Mouse (Mus musculus): Measurements from ENCODE around the gene Bcl10.
"Not testable (repeated sequence)": the region's sequence is repeated elsewhere in the genome, so short reads cannot be mapped to it uniquely, and the experiment has no call there.

Gene Bcl10

DNA sequence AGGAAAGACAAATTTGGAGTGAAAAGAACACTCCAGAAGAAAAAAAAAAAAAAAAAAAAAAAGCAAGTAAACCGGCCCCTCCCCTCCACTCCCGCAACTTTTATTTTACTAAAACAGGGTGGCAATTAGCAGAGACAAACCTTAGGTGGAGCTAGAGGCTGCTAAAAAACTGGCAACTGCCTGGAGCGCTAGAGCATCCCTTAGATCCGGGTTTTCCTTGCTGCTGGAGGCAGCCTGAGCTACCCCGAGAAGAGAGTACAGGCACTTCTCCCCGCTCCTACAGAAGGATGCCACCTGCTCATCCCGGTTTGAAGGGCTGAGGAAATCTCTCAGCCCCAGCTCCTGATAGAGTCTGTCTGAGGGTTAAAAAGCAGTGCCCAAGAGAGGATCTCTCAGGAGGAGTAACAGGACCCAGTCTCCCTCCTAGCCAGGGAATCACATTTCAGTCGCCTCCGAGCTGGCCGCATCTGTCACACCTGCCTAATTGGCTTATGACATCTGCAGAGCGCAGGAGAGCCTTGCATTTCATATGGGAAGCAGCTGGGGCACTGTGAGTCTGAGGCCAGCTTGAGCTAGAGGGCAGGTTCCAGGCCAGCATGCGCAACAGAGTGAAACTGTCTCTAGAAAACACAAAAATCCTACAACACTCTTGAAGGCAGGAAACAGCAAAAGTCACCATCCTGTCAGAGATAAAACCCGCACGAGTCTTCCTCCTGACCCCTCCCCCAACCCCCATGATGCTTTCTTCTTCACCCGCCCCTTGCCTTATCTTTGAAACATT is 27.6 kb downstream of the Bcl10 start:
- DNase-seq (ENCODE audit: low spot score in 2 of 2): no peak

GRCm38 (mm10) chr3:145950815-145951130 is 28.2 kb downstream of the Bcl10 start:
- no peak for DNase-seq (ENCODE audit: low spot score in 2 of 2)

DNA sequence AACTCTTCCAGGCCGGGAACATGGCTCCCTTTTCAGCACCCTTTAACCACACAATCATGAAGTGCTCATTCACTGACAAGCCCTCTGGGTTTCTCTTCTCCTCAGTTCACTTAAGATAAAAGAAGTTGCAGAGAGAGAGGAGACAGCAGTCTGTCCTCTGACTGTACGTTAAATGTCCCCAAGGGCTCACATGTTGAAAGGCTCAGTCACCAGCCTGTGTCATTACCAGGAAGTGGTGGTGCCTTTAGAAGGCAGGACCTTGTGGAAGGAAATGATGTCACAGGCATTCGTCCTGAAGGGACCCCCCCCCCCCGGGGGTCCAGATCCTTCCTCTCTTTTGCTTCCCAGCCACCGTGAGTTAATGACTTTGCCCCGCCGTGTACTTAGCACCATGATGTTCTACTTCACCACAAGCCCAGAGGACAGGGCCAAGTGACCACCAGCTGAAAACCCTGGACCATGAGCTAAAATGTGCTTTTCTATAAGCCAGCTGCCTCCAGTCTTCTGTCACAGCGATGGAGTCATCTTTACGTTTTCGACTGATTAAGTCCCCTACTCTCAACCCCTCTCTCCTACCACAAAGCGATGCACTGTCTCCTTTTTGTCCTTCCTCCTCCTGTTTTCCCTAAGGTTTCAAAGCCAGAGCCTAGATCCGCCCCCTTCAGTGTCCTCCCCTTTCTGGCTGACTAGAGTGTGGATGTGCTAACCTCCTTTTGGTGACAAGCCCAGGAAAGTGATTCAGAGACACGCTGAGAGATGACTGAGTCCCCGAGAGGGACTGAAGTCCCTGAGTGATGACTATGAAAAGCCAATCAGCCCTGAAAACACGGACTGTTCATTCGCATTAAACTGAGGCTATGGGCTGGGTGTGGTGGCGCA is 28.9 kb downstream of the Bcl10 start:
- DNase-seq (ENCODE audit: low spot score in 2 of 2): no peak

DNA sequence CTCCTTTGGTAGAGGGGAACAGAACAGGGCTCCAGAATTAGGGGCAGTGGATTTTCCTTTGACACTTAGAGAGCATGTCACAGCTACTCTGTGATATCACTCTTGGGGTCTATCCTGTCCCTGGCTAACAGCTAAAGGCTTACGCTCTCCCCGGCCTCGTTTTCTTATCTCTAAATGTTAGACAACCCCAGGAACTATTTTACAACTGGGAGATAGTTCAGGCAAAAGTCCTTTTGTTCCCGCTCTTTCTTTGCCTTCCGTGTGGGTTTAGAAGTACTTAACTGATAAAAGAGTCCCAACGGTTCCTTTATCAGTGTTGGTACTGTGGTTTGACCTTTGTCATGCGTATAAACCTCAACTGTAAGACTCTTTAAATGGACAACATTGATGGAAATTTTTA is 30.3 kb downstream of the Bcl10 start:
- DNase-seq (ENCODE audit: low spot score in 2 of 2): no peak

GRCm38 (mm10) chr3:145953411-145953810 is 30.8 kb downstream of the Bcl10 start:
- no peak for DNase-seq (ENCODE audit: low spot score in 2 of 2)

GRCm38 (mm10) chr3:145959824-145960223 is 37.2 kb downstream of the Bcl10 start:
- DNase-seq (ENCODE audit: low spot score in 2 of 2): no peak

GRCm38 (mm10) chr3:145962411-145962810 is 39.8 kb downstream of the Bcl10 start:
- no peak for DNase-seq (ENCODE audit: low spot score in 2 of 2)

DNA sequence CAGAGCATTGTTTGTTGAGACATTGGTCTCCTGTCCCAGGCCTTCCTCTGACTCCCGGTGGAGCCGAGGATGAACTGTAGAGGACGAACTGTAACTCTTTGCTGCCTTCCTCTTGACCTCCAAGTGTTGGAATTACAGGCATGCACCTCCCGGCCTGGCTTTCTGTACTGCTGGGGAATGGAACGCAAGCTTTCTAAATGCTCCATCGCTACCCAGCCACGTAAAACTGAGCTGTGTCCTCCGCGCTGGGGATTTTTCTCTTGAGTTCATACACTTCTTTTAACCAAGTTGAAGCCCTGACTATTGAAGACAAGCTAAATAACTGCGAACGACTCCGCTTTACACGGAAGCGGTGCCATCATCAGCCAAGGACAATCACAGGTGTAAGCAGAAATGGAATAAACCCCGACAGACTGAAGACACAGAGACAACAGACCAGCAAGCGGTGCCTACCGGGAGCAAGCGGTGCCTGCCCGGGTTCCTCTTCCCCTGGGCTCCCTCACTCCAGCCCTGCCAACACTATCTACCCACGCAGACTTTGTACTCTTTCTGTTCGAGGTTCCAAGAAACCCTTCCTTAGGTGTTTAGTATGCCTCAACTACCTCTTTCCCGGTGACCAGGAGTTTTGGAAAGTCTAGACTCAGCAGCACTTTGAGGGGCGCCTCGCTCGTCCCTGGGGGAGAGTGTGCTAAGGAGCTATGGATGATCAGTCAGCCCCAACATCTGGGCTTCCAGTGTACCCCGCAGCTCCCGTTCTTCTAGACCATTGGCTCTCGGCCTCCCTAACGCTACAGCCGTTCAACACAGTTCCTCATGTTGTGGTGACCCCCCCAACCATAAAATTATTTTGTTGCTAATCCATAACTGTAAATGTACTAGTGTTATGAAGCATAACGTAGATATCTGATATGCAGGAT is 40.8 kb downstream of the Bcl10 start:
- DNase-seq (ENCODE audit: low spot score in 2 of 2): no peak

GRCm38 (mm10) chr3:145964018-145964387 is 41.4 kb downstream of the Bcl10 start:
- DNase-seq (ENCODE audit: low spot score in 2 of 2): no peak

GRCm38 (mm10) chr3:145964473-145964872 is 41.9 kb downstream of the Bcl10 start:
- DNase-seq (ENCODE audit: low spot score in 2 of 2): no peak

DNA sequence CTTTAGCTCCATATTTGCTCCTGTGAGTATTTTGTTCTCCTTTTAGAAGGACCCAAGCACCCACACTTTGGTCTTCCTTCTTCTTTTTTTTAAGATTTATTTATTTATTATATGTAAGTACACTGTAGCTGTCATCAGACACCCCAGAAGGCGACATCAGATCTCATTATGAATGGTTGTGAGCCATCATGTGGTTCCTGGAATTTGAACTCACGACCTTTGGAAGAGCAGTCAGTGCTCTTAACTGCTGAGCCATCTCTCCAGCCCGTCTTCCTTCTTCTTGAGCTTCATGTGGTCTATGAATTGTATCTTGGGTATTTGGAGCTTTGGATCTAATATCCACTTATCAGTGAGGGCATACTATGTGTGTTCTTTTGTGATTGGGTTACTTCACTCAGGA is 43.0 kb downstream of the Bcl10 start:
- DNase-seq (ENCODE audit: low spot score in 2 of 2): not testable (repeated sequence)

- no peak for DNase-seq (ENCODE audit: low spot score in 2 of 2)
Observed at GRCm38 (mm10) chr3:145966806-145967205, 44.2 kb downstream of the Bcl10 start.

DNA sequence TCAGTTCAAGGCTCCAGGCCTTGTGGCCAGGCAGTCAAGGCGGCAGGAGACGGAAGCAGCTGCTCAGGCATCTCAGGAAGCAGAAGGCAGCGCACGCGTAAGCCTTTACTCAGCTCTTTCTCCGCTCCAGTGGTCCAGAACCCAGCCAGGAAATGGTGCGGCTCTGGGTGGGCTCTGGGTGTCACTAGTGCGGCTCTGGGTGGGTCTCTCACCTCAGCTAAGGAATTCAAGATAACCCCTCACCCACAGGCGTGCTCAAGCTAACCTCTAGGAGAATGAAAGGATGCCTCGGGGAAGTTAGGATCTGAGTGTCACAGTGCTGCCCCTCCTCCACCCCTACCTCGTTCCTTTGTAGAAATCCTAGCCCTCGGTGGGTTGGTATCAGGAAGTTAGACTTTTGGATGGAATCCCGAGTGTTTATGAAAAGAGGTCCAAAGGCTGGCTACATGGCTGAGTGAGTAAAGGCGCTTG is 46.5 kb downstream of the Bcl10 start:
- no peak for DNase-seq (ENCODE audit: low spot score in 2 of 2)

DNA sequence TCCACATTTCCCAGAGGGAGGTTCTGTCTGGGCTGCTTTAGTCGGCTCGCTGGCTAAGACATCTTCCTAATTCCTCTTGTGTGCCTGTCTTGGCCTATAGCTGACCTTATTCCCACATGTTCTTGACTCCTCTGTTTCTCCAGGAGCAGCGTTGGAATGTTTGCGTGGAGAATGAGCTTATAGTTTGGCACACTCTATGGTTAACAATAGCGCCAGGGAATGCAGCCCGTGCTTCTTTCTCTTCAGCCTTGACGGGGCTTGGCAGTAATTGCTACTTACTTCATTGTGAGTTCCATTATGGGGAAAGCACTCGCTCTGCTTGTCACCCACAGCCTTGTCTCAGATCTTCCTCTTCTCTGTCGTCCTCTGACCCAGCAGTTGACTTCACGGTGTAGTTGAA is 48.9 kb downstream of the Bcl10 start:
- no peak for DNase-seq (ENCODE audit: low spot score in 2 of 2)

DNA sequence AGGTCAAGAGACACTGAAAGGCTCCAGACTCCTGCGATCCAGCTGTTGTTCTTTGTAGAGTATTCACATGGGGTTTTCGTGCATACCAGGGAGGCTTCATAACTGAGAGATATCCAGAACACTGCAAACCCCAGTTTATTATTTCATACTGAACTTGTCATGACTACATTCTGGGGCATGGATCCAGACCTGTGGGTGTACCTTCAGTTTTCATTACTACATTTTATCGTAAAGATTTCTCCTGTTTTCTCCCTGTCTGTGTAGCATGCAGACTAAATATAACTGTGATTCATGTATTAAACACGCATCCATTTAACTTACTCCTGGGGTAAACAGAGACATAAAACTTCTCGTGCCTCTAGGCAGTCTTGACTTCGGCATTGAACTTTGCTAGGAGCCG is 52.4 kb downstream of the Bcl10 start:
- DNase-seq (ENCODE audit: low spot score in 2 of 2): no peak
